Mouse (Mus musculus): Measurements from ENCODE around the gene Ubl4b.
A peak's percentile ranks its signal among the peaks of the same experiment; 100 is the strongest.

The Ubl4b gene

GRCm38 (mm10) chr3:107568721-107569120 is 13.8 kb upstream of the Ubl4b start:
- no peak for DNase-seq (ENCODE audit: low read depth, low spot score)

GRCm38 (mm10) chr3:107567766-107568165 is 12.9 kb upstream of the Ubl4b start:
- DNase-seq (ENCODE audit: low read depth, low spot score): peak; percentile 62

GRCm38 (mm10) chr3:107565331-107565730 is 10.5 kb upstream of the Ubl4b start:
- DNase-seq (ENCODE audit: low read depth, low spot score): no peak

GRCm38 (mm10) chr3:107563880-107564279 is 9.0 kb upstream of the Ubl4b start:
- DNase-seq (ENCODE audit: low read depth, low spot score): no peak

GRCm38 (mm10) chr3:107562591-107562990 is 7.7 kb upstream of the Ubl4b start:
- DNase-seq (ENCODE audit: low read depth, low spot score): no peak

- DNase-seq (ENCODE audit: low read depth, low spot score): no peak
These were observed 7.2 kb upstream of the Ubl4b start for GRCm38 (mm10) chr3:107562104-107562503.

GRCm38 (mm10) chr3:107559183-107559582 is 4.3 kb upstream of the Ubl4b start:
- peak; percentile 80 for DNase-seq (ENCODE audit: low read depth, low spot score)

GRCm38 (mm10) chr3:107558740-107559139 is 3.9 kb upstream of the Ubl4b start:
- no peak for DNase-seq (ENCODE audit: low read depth, low spot score)

GRCm38 (mm10) chr3:107550409-107551049 is 4.3 kb downstream of the Ubl4b start:
- peak; percentile 69 for DNase-seq (ENCODE audit: low read depth, low spot score)

- DNase-seq (ENCODE audit: low read depth, low spot score): no peak
These were observed 7.9 kb downstream of the Ubl4b start for GRCm38 (mm10) chr3:107546956-107547355.

- no peak for DNase-seq (ENCODE audit: low read depth, low spot score)
These were observed 9.0 kb downstream of the Ubl4b start for GRCm38 (mm10) chr3:107545716-107546412.

- DNase-seq (ENCODE audit: low read depth, low spot score): no peak
These were observed 9.6 kb downstream of the Ubl4b start for GRCm38 (mm10) chr3:107545278-107545677.

GRCm38 (mm10) chr3:107543158-107544080 is 11.5 kb downstream of the Ubl4b start:
- DNase-seq (ENCODE audit: low read depth, low spot score): peak; percentile 27

GRCm38 (mm10) chr3:107542584-107542983 is 12.3 kb downstream of the Ubl4b start:
- no peak for DNase-seq (ENCODE audit: low read depth, low spot score)

- DNase-seq (ENCODE audit: low read depth, low spot score): no peak
These were observed 17.4 kb downstream of the Ubl4b start for GRCm38 (mm10) chr3:107537504-107537889.

- peak; percentile 61 for DNase-seq (ENCODE audit: low read depth, low spot score)
These were observed 17.9 kb downstream of the Ubl4b start for GRCm38 (mm10) chr3:107536810-107537503.

GRCm38 (mm10) chr3:107534951-107535350 is 19.9 kb downstream of the Ubl4b start:
- peak; percentile 26 for DNase-seq (ENCODE audit: low read depth, low spot score)

- peak; percentile 21 for DNase-seq (ENCODE audit: low read depth, low spot score)
These were observed 21.3 kb downstream of the Ubl4b start for GRCm38 (mm10) chr3:107533532-107533931.

GRCm38 (mm10) chr3:107530581-107530980 is 24.3 kb downstream of the Ubl4b start:
- DNase-seq (ENCODE audit: low read depth, low spot score): no peak

- DNase-seq (ENCODE audit: low read depth, low spot score): peak; percentile 58
These were observed 25.7 kb downstream of the Ubl4b start for GRCm38 (mm10) chr3:107529182-107529581.

GRCm38 (mm10) chr3:107528401-107529118 is 26.3 kb downstream of the Ubl4b start:
- DNase-seq (ENCODE audit: low read depth, low spot score): no peak
